Comparison of ENCODE assay signal across 8 mouse cellular contexts in genomic region chr15:85710179-85710578, GRCm38 (mm10). TPM values are rescaled to one million over a fixed set of nuclear protein-coding genes. Genes with fewer than 3 reads are reported as not detected.
DNase-seq lines count a peak whose midpoint lies in the region; ATAC-seq and TF ChIP-seq lines count a peak whose summit lies in the region.

No protein-coding gene starts in this region.

- H3K36me3 ChIP-seq in CH12.LX (replicated peaks in 1 of 2; ENCODE audit: control insufficient read depth in 1 of 2, insufficient read depth in 1 of 2, low read length in 1 of 2): no peaks in the 10 kb centered on the region
- H3K36me3 ChIP-seq in embryonic facial prominence, embryonic 11.5 days (replicated peaks; ENCODE audit: control insufficient read depth, insufficient read depth, low read depth, low read length): no peaks in the 10 kb centered on the region
- peaks cover 11% of the 10 kb centered on the region; the same call in 1 of the 2 replicates for H3K36me3 ChIP-seq in heart, embryonic 12.5 days
- H3K36me3 ChIP-seq in kidney, embryonic 16.5 days (ENCODE audit: insufficient read depth, low read length): peaks cover 23% of the 10 kb centered on the region
- no peaks in the 10 kb centered on the region for H3K36me3 ChIP-seq in liver, postnatal 0 days (replicated peaks; ENCODE audit: insufficient read depth, low read length)
- peaks cover 26% of the 10 kb centered on the region for H3K36me3 ChIP-seq in neural tube, embryonic 13.5 days

- H3K4me3 ChIP-seq in CH12.LX (replicated peaks in 1 of 3; ENCODE audit: low read depth in 2 of 3, low read length in 2 of 3, poor library complexity in 1 of 3): no peak overlapping the region
- no peak overlapping the region for H3K4me3 ChIP-seq in embryonic facial prominence, embryonic 11.5 days (ENCODE audit: low read depth, low read length)
- no peak overlapping the region for H3K4me3 ChIP-seq in heart, embryonic 12.5 days
- H3K4me3 ChIP-seq in kidney, embryonic 16.5 days (ENCODE audit: low read length): no peak overlapping the region
- H3K4me3 ChIP-seq in liver, postnatal 0 days (ENCODE audit: low read depth, low read length): no peak overlapping the region
- H3K4me3 ChIP-seq in neural tube, embryonic 13.5 days: no peak overlapping the region

- 0% methylated on average over 8 of the region's 8 CpGs for WGBS in embryonic facial prominence, embryonic 11.5 days
- WGBS in heart, embryonic 12.5 days: 0% methylated on average over 6 of the region's 8 CpGs
- 0% methylated on average over 5 of the region's 8 CpGs for WGBS in kidney, embryonic 16.5 days
- 6% methylated on average over 5 of the region's 8 CpGs for WGBS in liver, postnatal 0 days (ENCODE audit: insufficient replicate concordance)
- 1% methylated on average over 8 of the region's 8 CpGs for WGBS in neural tube, embryonic 13.5 days

- peak; percentile 64 for DNase-seq in CH12.LX (ENCODE audit: extremely low read depth)
- DNase-seq in adrenal gland, postnatal 36 days: peak; percentile 85 to 88
- DNase-seq in embryonic facial prominence, embryonic 11.5 days (ENCODE audit: low spot score): peak; percentile 79
- DNase-seq in liver, postnatal 0 days: peak; percentile 81
- peak; percentile 90 for DNase-seq in testis, postnatal 10 days (ENCODE audit: low spot score)

- peaks cover 16% of the 10 kb centered on the region for H3K27me3 ChIP-seq in CH12.LX (replicated peaks)
- H3K27me3 ChIP-seq in embryonic facial prominence, embryonic 11.5 days (ENCODE audit: control insufficient read depth, insufficient read depth, low read length): no peaks in the 10 kb centered on the region
- H3K27me3 ChIP-seq in heart, embryonic 12.5 days (replicated peaks): peaks cover 19% of the 10 kb centered on the region
- no peaks in the 10 kb centered on the region for H3K27me3 ChIP-seq in kidney, embryonic 16.5 days (ENCODE audit: insufficient read depth, low read length)
- no peaks in the 10 kb centered on the region; the same call in 1 of the 2 replicates for H3K27me3 ChIP-seq in liver, postnatal 0 days (ENCODE audit: insufficient read depth, low read length)
- H3K27me3 ChIP-seq in neural tube, embryonic 13.5 days: peaks cover 9% of the 10 kb centered on the region; the same call in 1 of the 2 replicates

- no peak overlapping the region for H3K27ac ChIP-seq in CH12.LX (ENCODE audit: insufficient read depth, low read depth)
- no peak overlapping the region for H3K27ac ChIP-seq in embryonic facial prominence, embryonic 11.5 days (replicated peaks; ENCODE audit: low read depth, low read length)
- no peak overlapping the region for H3K27ac ChIP-seq in heart, embryonic 12.5 days (ENCODE audit: poor library complexity, severe bottlenecking)
- H3K27ac ChIP-seq in kidney, embryonic 16.5 days (ENCODE audit: low read length): no peak overlapping the region
- no peak overlapping the region for H3K27ac ChIP-seq in liver, postnatal 0 days (ENCODE audit: low read depth)
- H3K27ac ChIP-seq in neural tube, embryonic 13.5 days (replicated peaks): peak overlapping the region; percentile 88

- peak overlapping the region; percentile 35; the same call in 1 of the 2 replicates for H3K4me2 ChIP-seq in CH12.LX (ENCODE audit: insufficient read depth, low read depth, poor library complexity, severe bottlenecking)
- no peak overlapping the region for H3K4me2 ChIP-seq in embryonic facial prominence, embryonic 11.5 days (ENCODE audit: low read depth, low read length)
- no peak overlapping the region for H3K4me2 ChIP-seq in heart, embryonic 12.5 days
- no peak overlapping the region for H3K4me2 ChIP-seq in kidney, embryonic 16.5 days (replicated peaks; ENCODE audit: low read depth, low read length)
- no peak overlapping the region for H3K4me2 ChIP-seq in liver, postnatal 0 days (ENCODE audit: low read depth, low read length)
- H3K4me2 ChIP-seq in neural tube, embryonic 13.5 days: no peak overlapping the region

- dilution Hi-C loops in CH12.LX (cut with MboI; ENCODE audit: extremely low pct_ligation_motif_present, extremely low pct_unique_long_range_greater_than_20kb, low sequenced_read_pairs): no loop called here

- peak in 1 of 2 experiments; percentile 87; a peak in 2 of 4 replicates for TF ChIP-seq CTCF in CH12.LX (conservative IDR thresholded peaks at IDR 0.05 in 1 of 2, IDR thresholded peaks at IDR 0.05 in 1 of 2; ENCODE audit: low read depth in 2 of 2, low read length in 2 of 2)
- TF ChIP-seq CTCF in liver, postnatal 0 days (IDR thresholded peaks at IDR 0.05; ENCODE audit: low read depth): peak; percentile 87

- H3K9ac ChIP-seq in CH12.LX (ENCODE audit: insufficient read depth, low read depth): no peak overlapping the region
- H3K9ac ChIP-seq in embryonic facial prominence, embryonic 11.5 days (replicated peaks; ENCODE audit: low read length): no peak overlapping the region
- no peak overlapping the region for H3K9ac ChIP-seq in heart, embryonic 12.5 days
- H3K9ac ChIP-seq in kidney, embryonic 16.5 days (replicated peaks; ENCODE audit: low read length): no peak overlapping the region
- H3K9ac ChIP-seq in liver, postnatal 0 days (replicated peaks): no peak overlapping the region
- no peak overlapping the region for H3K9ac ChIP-seq in neural tube, embryonic 13.5 days

- no peaks in the 10 kb centered on the region for H3K9me3 ChIP-seq in CH12.LX (replicated peaks; ENCODE audit: low read length)
- H3K9me3 ChIP-seq in embryonic facial prominence, embryonic 11.5 days (replicated peaks; ENCODE audit: control insufficient read depth, low read length): no peaks in the 10 kb centered on the region
- H3K9me3 ChIP-seq in heart, embryonic 12.5 days (replicated peaks): no peaks in the 10 kb centered on the region
- H3K9me3 ChIP-seq in kidney, embryonic 16.5 days (ENCODE audit: low read length): no peaks in the 10 kb centered on the region
- no peaks in the 10 kb centered on the region for H3K9me3 ChIP-seq in liver, postnatal 0 days (ENCODE audit: low read length)
- no peaks in the 10 kb centered on the region for H3K9me3 ChIP-seq in neural tube, embryonic 13.5 days

- H3K4me1 ChIP-seq in CH12.LX (ENCODE audit: control insufficient read depth in 1 of 2, insufficient read depth in 2 of 2): peaks cover 0 to 2% of the 10 kb centered on the region in 2 experiments; a peak in 1 of 4 replicates
- H3K4me1 ChIP-seq in embryonic facial prominence, embryonic 11.5 days (ENCODE audit: control insufficient read depth, insufficient read depth, low read length): no peaks in the 10 kb centered on the region
- H3K4me1 ChIP-seq in heart, embryonic 12.5 days (replicated peaks): peaks cover 3% of the 10 kb centered on the region; the same call in 1 of the 2 replicates
- peaks cover 19% of the 10 kb centered on the region for H3K4me1 ChIP-seq in kidney, embryonic 16.5 days (ENCODE audit: insufficient read depth, low read length)
- peaks cover 9% of the 10 kb centered on the region for H3K4me1 ChIP-seq in liver, postnatal 0 days (ENCODE audit: insufficient read depth)
- peaks cover 23% of the 10 kb centered on the region for H3K4me1 ChIP-seq in neural tube, embryonic 13.5 days (replicated peaks)

- TF ChIP-seq EP300 in CH12.LX (IDR thresholded peaks at IDR 0.05; ENCODE audit: low read length): no peak
- no peak for TF ChIP-seq EP300 in liver, postnatal 0 days (IDR thresholded peaks at IDR 0.05; ENCODE audit: low read depth)

- TF ChIP-seq POLR2A in CH12.LX (IDR thresholded peaks at IDR 0.05; ENCODE audit: low read depth, low read length): no peak

- in situ Hi-C loops in CH12.LX (cut with MboI; ENCODE audit: low pct_ligation_motif_present, low pct_unique_long_range_greater_than_20kb, low sequenced_read_pairs): loop anchor here (25.0 kb wide), 1 partner anchor 223 kb away; no protein-coding TSS in a partner anchor

- TF ChIP-seq RAD21 in CH12.LX (IDR thresholded peaks at IDR 0.05; ENCODE audit: low read depth, low read length): peak; percentile 80

- 0 out of 2 replicates have a peak, but pooled peaks have one; percentile 21 for ATAC-seq in embryonic facial prominence, embryonic 11.5 days (replicated peaks; ENCODE audit: insufficient number of reproducible peaks, low FRiP score, low TSS enrichment, low read depth)
- 0 out of 2 replicates have a peak, but pooled peaks have one; percentile 19 for ATAC-seq in heart, embryonic 12.5 days (ENCODE audit: insufficient number of reproducible peaks, low FRiP score)
- ATAC-seq in kidney, embryonic 16.5 days (ENCODE audit: low FRiP score, low TSS enrichment): peak; percentile 55
- ATAC-seq in liver, postnatal 0 days: peak; percentile 50
- ATAC-seq in neural tube, embryonic 13.5 days (ENCODE audit: low read depth): peak; percentile 49

- no peaks in the 10 kb centered on the region for H3K79me2 ChIP-seq in CH12.LX (replicated peaks; ENCODE audit: control insufficient read depth, extremely low read depth, insufficient read depth, poor library complexity, severe bottlenecking)

TF ChIP-seq in CH12.LX, 34 proteins besides CTCF, POLR2A, EP300 and RAD21 (continues in another document):
- TF ChIP-seq SIN3A (IDR thresholded peaks at IDR 0.05; ENCODE audit: low read length) (no peak), ETS1 (conservative IDR thresholded peaks at IDR 0.05; ENCODE audit: low read depth, low read length) (no peak), NELFE (IDR thresholded peaks at IDR 0.05; ENCODE audit: low read depth, low read length) (peak; percentile 43; the same call in 1 of the 2 replicates), ZMIZ1 (IDR thresholded peaks at IDR 0.05; ENCODE audit: low read depth, low read length) (no peak), MYC (IDR thresholded peaks at IDR 0.05; ENCODE audit: low read depth, low read length) (no peak), SMC3 (IDR thresholded peaks at IDR 0.05; ENCODE audit: low read depth, low read length) (peak; percentile 84), TCF12 (IDR thresholded peaks at IDR 0.05; ENCODE audit: low read depth, low read length) (no peak), KAT2A (IDR thresholded peaks at IDR 0.05; ENCODE audit: insufficient replicate concordance, low read length) (no peak), ZC3H11A (IDR thresholded peaks at IDR 0.05; ENCODE audit: low read depth, low read length) (peak; percentile 57; the same call in 1 of the 2 replicates), JUND (conservative IDR thresholded peaks at IDR 0.05; ENCODE audit: low read depth, low read length) (no peak), MAX (IDR thresholded peaks at IDR 0.05; ENCODE audit: low read length) (no peak), HCFC1 (IDR thresholded peaks at IDR 0.05; ENCODE audit: low read depth, low read length) (no peak)

RNA-seq across cellular contexts. Expression of gene Ppara, which starts 24.6 kb away (rescaled TPM):
- not detected in 2 replicates for total RNA-seq in CH12.LX (2012; rRNA removed)
- not detected in 2 replicates for total RNA-seq in CH12.LX (2014; rRNA removed)
- polyA plus RNA-seq in CH12.LX (2012; ENCODE audit: insufficient read length, low read depth): not detected in 2 replicates
- 10 to 100 TPM; 23.9 to 38.5 TPM for total RNA-seq in adrenal gland, postnatal 36 days (2021)
- 0.28 and 1.4 TPM in 2 replicates for polyA plus RNA-seq in embryonic facial prominence, embryonic 11.5 days (2014; fragmentation: Nextera tagmentation; extraction: Ambion mirVana)
- polyA plus RNA-seq in heart, embryonic 12.5 days (2016; fragmentation: Nextera tagmentation; extraction: Ambion mirVana): 2.3 and 3.3 TPM in 2 replicates
- polyA plus RNA-seq in kidney, embryonic 16.5 days (2015; fragmentation: Nextera tagmentation; extraction: Ambion mirVana): 5.1 and 5.9 TPM in 2 replicates
- 169 and 185 TPM in 2 replicates for polyA plus RNA-seq in liver, postnatal 0 days (2015; fragmentation: Nextera tagmentation; extraction: Ambion mirVana)
- polyA plus RNA-seq in neural tube, embryonic 13.5 days (2015; fragmentation: Nextera tagmentation; extraction: Ambion mirVana): 1.0 and 2.0 TPM in 2 replicates

Comparison
In these comparisons a context has a peak if more than half of its experiments do, and no peak if none do; other contexts are left out.
1. RNA of gene Ppara, which starts 24.6 kb away (polyA plus RNA-seq): 169 to 185 TPM in liver, postnatal 0 days; 5.1 to 5.9 TPM in kidney, embryonic 16.5 days, 2.3 to 3.3 TPM in heart, embryonic 12.5 days, 1.0 to 2.0 TPM in neural tube, embryonic 13.5 days, 0.28 to 1.4 TPM in embryonic facial prominence, embryonic 11.5 days and not detected in CH12.LX; every median in the first group is over 10 times any median in the second.
2. Peak in every context shown above with its lines, with median percentiles within 50 percentile points of each other: DNase-seq and ATAC-seq.